Mouse (Mus musculus): ENCODE results near the gene Il16.

DNA sequence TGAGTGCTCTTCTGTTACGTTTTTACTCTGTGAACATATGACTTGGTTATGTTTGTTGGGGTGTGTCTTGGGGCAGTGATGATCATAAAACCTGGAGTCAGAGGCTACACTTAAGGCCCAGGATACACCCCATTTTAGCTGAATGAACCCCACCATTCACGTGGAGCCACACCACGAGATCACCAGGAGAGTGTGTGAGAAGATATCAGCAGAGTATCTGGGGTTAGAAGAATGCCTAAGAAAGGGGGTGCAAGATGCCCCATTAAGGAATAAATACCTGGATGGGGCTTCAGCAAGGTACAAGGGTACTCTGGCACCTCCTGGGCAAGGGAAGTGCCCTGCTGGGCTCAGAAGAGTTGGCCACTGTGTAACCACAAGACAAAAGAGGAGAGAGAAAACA, 11.3 kb downstream of the Il16 start:
- no peak for TF ChIP-seq GATA1 (IDR thresholded peaks at IDR 0.05; ENCODE audit: borderline replicate concordance, low read length)
- no peak for TF ChIP-seq FLI1 (IDR thresholded peaks at IDR 0.05; ENCODE audit: low read length)

Data from megakaryocyte, embryonic 14.5 days (primary cell).